Mouse (Mus musculus) c-Kit-positive CD71-negative TER-119-negative erythroid progenitor cells, embryonic 14.5 days (primary cell): ENCODE measurements at regions not wholly inside any gene's neighbourhood (a gene's known extent, or its start where the extent isn't known, plus 50 kb on each side); places are given as distances from the start of the nearest gene placed in this dataset.

ENCODE experiments used
- DNase-seq: peaks from one replicate; pipeline ENCODE4 v3.0.0-alpha.2; 2013; ENCODE audit warnings: low read depth

DNA sequence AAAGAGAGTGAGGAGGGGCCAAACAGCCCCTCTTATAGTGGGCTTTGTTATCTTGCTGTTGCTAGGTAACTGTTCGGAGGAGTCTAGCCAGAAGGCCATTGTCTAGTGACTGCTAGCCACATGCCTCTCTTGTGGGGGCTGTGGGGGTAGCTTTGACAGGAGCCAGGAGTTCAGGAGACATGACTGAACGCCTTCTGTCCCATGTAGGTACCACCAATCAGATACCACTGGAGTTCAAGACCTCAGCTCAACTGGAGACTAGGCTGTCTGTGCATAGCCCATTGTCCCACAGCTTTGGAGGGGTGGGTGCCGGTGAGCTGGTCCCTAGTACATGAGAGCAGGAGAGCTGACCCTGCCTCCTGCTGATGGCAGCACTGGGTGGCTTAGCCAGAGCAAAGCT is 82.4 kb upstream of the Unc93a2 start:
- no peak for DNase-seq

- no peak for DNase-seq
These were observed 79.6 kb upstream of the Unc93a2 start for GRCm38 (mm10) chr17:7464901-7465300.

- no peak for DNase-seq
These were observed 75.9 kb upstream of the Unc93a2 start for GRCm38 (mm10) chr17:7461164-7461563.

- DNase-seq: no peak
These were observed 71.7 kb upstream of the Unc93a2 start for GRCm38 (mm10) chr17:7456939-7457338.

GRCm38 (mm10) chr17:7443822-7444221 is 58.6 kb upstream of the Unc93a2 start:
- DNase-seq: peak; percentile 46

DNA sequence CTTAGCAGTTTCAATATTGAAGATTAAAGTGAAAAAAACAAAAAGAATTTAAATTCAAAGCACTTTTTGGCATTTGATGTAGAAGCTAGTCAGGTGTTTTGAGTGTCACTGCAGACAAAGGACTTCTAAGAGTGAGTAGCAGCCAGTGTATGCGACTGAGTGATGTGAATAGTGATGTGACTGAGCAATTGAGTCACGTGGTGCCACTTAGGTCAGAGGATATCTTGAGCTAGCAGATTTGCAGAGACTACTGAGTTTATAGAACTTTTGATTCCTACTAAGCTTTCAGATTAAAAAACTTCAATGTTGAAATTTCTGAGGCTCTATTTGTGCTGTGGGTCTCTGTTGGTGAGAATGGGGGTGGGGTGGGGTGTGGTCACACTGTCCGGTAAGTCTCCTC is 49.8 kb upstream of the Unc93a2 start:
- no peak for DNase-seq
